Mouse (Mus musculus) embryonic fibroblast, embryonic 13.5 days (primary cell): ENCODE measurements around the gene Cdc16.

Experiments
- CTCF ChIP-seq: IDR thresholded peaks from 2 replicates; pipeline ENCODE4 v1.5.1; 2011; ENCODE audit warnings: mild to moderate bottlenecking, control low read depth, low read length, moderate library complexity, borderline replicate concordance; ENCODE audit not compliant: insufficient read depth
- POLR2A ChIP-seq: IDR thresholded peaks from 2 replicates; pipeline ENCODE4 v1.6.1; 2011; ENCODE audit warnings: low read depth, mild to moderate bottlenecking, control low read depth, low read length, moderate library complexity

DNA sequence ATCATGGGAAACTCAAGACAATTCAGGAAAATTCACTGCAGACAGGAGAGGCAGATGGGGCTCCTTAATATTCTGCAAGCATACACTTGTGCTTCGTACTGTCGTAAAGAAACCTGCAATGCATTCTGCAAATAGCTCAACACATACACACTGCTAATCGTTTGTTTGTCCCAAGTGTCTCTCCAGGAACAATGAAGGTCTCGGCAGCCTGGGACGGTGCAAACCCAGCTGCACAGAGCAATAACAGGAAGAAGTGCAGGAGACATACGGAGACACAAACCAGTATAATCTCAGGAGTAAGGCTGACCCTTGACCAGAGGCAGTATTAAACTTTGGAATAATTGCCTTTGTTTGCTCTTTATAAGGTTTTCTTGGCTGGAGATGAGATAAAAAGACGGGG, 996 bp upstream of the Cdc16 start:
- TF ChIP-seq POLR2A (no peak), CTCF (no peak)
